ENCODE assay signal across 32 mouse cellular contexts in the genomic region with DNA sequence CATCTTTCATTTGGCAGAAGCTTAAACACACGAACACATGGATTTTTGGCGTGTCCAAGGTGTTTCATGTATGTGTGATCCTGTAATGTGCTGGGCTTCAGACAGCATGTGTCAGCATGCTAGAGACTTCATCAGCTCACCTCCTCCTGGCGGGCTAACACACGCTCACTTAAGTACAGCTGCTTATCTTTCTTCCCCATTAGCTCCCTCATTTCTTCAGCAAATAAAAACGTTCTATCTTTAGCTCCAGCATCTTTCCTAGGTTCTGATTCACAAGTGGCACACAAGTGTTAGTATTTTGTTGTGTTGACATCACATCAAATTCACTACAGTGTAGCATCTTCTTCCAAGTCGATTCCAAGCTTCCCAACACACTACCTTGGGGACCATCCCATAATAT. TPM values are rescaled to one million over a fixed set of nuclear protein-coding genes. Genes with fewer than 3 reads are reported as not detected.
"Had no signal": no experiment of that assay in that cellular context is flagged by ENCODE, and none has a peak within 500 bp of the region (broad histone marks: within the 10 kb centered on the region; RNA-seq: fewer than 3 reads in every experiment).

No protein-coding gene starts in this region.

- H3K36me3 ChIP-seq: heart, embryonic 15.5 days; hindbrain, embryonic 13.5 days; hindbrain, embryonic 15.5 days had no signal

- H3K4me3 ChIP-seq: heart, adult 2 months; heart, embryonic 15.5 days; hindbrain, embryonic 13.5 days; hindbrain, embryonic 15.5 days; kidney, embryonic 15.5 days; limb, embryonic 13.5 days; limb, embryonic 15.5 days; liver, embryonic 12.5 days had no signal

- H3K4me1 ChIP-seq: limb, embryonic 15.5 days had no signal

- H3K27me3 ChIP-seq: heart, embryonic 13.5 days; heart, embryonic 15.5 days; hindbrain, embryonic 13.5 days; hindbrain, embryonic 15.5 days; kidney, embryonic 15.5 days; limb, embryonic 13.5 days; limb, embryonic 15.5 days; liver, embryonic 12.5 days had no signal

- H3K9me3 ChIP-seq: heart, embryonic 13.5 days; heart, embryonic 15.5 days; hindbrain, embryonic 13.5 days; hindbrain, embryonic 15.5 days; kidney, embryonic 15.5 days; limb, embryonic 13.5 days; limb, embryonic 15.5 days; liver, embryonic 12.5 days had no signal

- DNase-seq: gastrocnemius, postnatal 14 days; gastrocnemius, postnatal 36 days; heart, adult 2 months; heart, postnatal 14 days; heart, postnatal 36 days; kidney, adult 11 months; kidney, adult 2 months; kidney, adult 9 months; kidney, postnatal 14 days; kidney, postnatal 36 days; layer of hippocampus, adult 9-11 months; layer of hippocampus, postnatal 36 days; left cerebral cortex, postnatal 4 days had no signal

- H3K9ac ChIP-seq: heart, embryonic 13.5 days; heart, embryonic 15.5 days; hindbrain, embryonic 13.5 days; hindbrain, embryonic 15.5 days; kidney, embryonic 15.5 days; limb, embryonic 13.5 days; limb, embryonic 15.5 days; liver, embryonic 12.5 days; liver, embryonic 14.5 days had no signal

- H3K27ac ChIP-seq: heart, adult 2 months; heart, embryonic 13.5 days; heart, embryonic 15.5 days; hindbrain, embryonic 13.5 days; hindbrain, embryonic 15.5 days; hindbrain, postnatal 0 days; kidney, embryonic 15.5 days; kidney, postnatal 0 days; limb, embryonic 13.5 days; limb, embryonic 15.5 days; liver, embryonic 12.5 days; liver, embryonic 14.5 days had no signal

RNA-seq across cellular contexts. Expression of a gene that starts 57.9 kb away (rescaled TPM):
- total RNA-seq: layer of hippocampus, adult 18-20 months; layer of hippocampus, adult 8-10 months; layer of hippocampus, postnatal 14 days; layer of hippocampus, postnatal 36 days; left cerebral cortex, adult 18-20 months; left cerebral cortex, postnatal 10 days; left cerebral cortex, postnatal 25 days; left cerebral cortex, postnatal 4 days; liver, adult 2 months had no signal
- polyA plus RNA-seq: heart, embryonic 13.5 days; heart, embryonic 15.5 days; heart, postnatal 0 days; liver, adult 2 months had no signal
